Mouse (Mus musculus) bone marrow macrophage, adult 2 months (primary cell): ENCODE measurements around the gene Nlrp4f.

Experiments used
- CTCF ChIP-seq: IDR thresholded peaks from 2 replicates; pipeline ENCODE4 v1.5.1; 2012; ENCODE audit warnings: low read depth, mild to moderate bottlenecking, low read length, moderate library complexity
- POLR2A ChIP-seq: IDR thresholded peaks from 2 replicates; pipeline ENCODE4 v1.6.1; 2012; ENCODE audit warnings: mild to moderate bottlenecking, low read depth, low read length, borderline replicate concordance

DNA sequence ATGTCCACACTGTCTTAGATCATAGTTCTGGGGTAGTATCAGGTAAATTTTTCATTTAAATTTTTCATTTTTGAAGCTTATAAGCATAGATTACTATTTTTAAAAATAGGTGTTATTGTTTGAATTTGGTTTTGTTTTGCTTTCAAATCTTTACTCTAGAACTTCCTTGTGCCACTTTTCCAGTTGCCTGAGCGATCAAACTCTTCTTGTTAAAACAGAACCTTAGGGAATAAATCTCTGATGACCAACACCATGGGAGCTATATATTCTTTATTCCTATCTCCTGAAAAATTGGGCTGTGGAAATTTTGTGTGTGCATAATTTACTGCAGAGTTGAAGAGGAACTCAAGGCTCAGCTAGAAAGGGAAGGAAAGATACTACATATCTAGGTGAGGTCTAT is 55.8 kb downstream of the Nlrp4f start, which contains the start of gene Olfr466:
- no peak for TF ChIP-seq POLR2A
- TF ChIP-seq CTCF: no peak
